Mouse (Mus musculus) heart, embryonic 15.5 days (tissue): ENCODE data around the gene Gas7. TPM values are rescaled to one million over a fixed set of nuclear protein-coding genes. Genes with fewer than 3 reads are reported as not detected.

Source experiments
- ATAC-seq: fragments of 200-750 bp; cut with Nextera tagmentation; replicated peaks from 2 replicates; pipeline ENCODE4 v1.8.0; 2017; ENCODE audit warnings: low read depth, moderate TSS enrichment; ENCODE audit not compliant: insufficient number of reproducible peaks, insufficient read depth, low FRiP score
- H3K27ac ChIP-seq: fragments of 300-500 bp; sonication (generic); 2 replicates; pipeline ENCODE4 v1.5.1; 2015; ENCODE audit warnings: mild to moderate bottlenecking, inconsistent platforms
- H3K27me3 ChIP-seq: fragments of 300-500 bp; sonication (generic); 2 replicates; pipeline ENCODE4 v1.6.1; 2015; ENCODE audit warnings: inconsistent platforms
- H3K36me3 ChIP-seq: fragments of 300-500 bp; sonication (generic); 2 replicates; pipeline ENCODE4 v1.6.1; 2015; ENCODE audit warnings: mild to moderate bottlenecking, inconsistent platforms
- H3K4me1 ChIP-seq: fragments of 300-500 bp; sonication (generic); replicated peaks from 2 replicates; pipeline ENCODE4 v1.6.1; 2015; ENCODE audit warnings: inconsistent platforms
- H3K4me2 ChIP-seq: fragments of 300-500 bp; sonication (generic); 2 replicates; pipeline ENCODE4 v1.6.1; 2015; ENCODE audit warnings: inconsistent platforms, mild to moderate bottlenecking, moderate library complexity
- H3K4me3 ChIP-seq: fragments of 300-500 bp; sonication (generic); 2 replicates; pipeline ENCODE4 v1.5.1; 2015; ENCODE audit warnings: mild to moderate bottlenecking, inconsistent platforms
- H3K9ac ChIP-seq: fragments of 300-500 bp; sonication (generic); 2 replicates; pipeline ENCODE4 v1.6.1; 2015; ENCODE audit warnings: mild to moderate bottlenecking, inconsistent platforms
- H3K9me3 ChIP-seq: fragments of 300-500 bp; sonication (generic); replicated peaks from 2 replicates; pipeline ENCODE4 v1.6.1; 2016; ENCODE audit warnings: inconsistent platforms
- WGBS: fragments of 180-500 bp; shearing (Covaris S2); methylation state at CpG from one replicate; pipeline ENCODE4 v1.1.7; 2015; ENCODE audit warnings: mixed read lengths; 5-methylcytosine and 5-hydroxymethylcytosine counted together
- polyA plus RNA-seq: library from polyadenylated mRNA; unstranded; fragments of >200 nt; fragmentation: Nextera tagmentation; extraction: Ambion mirVana; gene quantifications from 2 replicates; pipeline ENCODE4 v1.2.1, GENCODE M21; 2015

Gas7 gene
- polyA plus RNA-seq, 1 experiment from 2014 or later, result 8.2 TPM

GRCm38 (mm10) chr11:67559522-67559921 lies 104.3 kb downstream of the Gas7 start:
- 59% methylated on average over 5 of the region's 5 CpGs for WGBS
- Histone ChIP-seq H3K4me3 (no peak overlapping the region), H3K9me3 (no peaks in the 10 kb centered on the region), H3K9ac (no peak overlapping the region), H3K4me1 (peaks cover 48% of the 10 kb centered on the region), H3K27ac (peak overlapping the region; percentile 26; the same call in 1 of the 2 replicates), H3K4me2 (no peak overlapping the region), H3K36me3 (no peaks in the 10 kb centered on the region), H3K27me3 (no peaks in the 10 kb centered on the region)
- ATAC-seq, result no peak

DNA sequence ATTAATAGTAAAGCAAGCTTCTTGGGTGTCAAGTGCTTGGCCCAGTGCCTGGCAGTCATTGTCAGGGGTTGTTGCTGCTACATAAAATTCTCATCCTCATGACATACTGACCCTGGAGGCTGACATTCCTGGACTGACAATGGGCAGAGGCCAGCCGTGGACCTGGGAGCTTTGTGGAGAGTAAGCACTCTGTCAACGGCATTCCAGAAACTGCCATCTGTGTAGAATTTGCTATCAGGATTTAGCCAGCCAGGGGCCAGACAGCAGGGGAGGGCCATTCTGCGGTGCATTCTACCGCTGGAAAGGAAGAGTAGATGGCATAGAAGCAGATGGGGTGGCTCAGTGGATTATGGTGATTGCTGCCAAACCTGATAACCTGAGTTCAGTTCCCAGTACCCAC lies 106.4 kb downstream of the Gas7 start:
- Histone ChIP-seq H3K4me1 (peaks cover 50% of the 10 kb centered on the region), H3K27ac (peak overlapping the region; percentile 41; the same call in 1 of the 2 replicates), H3K36me3 (no peaks in the 10 kb centered on the region), H3K4me3 (no peak overlapping the region), H3K9ac (no peak overlapping the region), H3K27me3 (no peaks in the 10 kb centered on the region), H3K4me2 (no peak overlapping the region), H3K9me3 (no peaks in the 10 kb centered on the region)
- WGBS, result 19% methylated on average over 4 of the region's 4 CpGs
- ATAC-seq, result peak; percentile 78

DNA sequence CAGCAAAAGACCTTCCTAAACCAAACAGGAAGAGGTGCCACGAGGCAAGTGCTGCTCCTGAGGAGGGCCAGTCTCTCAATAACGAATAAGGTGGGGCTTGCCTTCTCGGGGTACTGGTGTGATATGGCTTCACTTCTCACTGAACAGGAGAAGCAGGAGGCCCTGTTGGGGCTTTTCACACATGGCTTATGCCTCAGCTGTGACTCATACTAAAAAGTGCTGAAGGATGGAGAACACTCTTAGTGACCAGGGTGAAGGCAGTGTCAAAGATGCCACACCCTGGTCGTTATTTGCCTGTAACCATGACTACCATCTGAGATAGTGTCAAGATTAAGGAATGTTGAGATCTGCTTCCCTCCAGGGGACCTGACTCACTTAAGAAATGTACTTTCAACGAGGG lies 107.9 kb downstream of the Gas7 start:
- Histone ChIP-seq H3K9me3 (no peaks in the 10 kb centered on the region), H3K36me3 (no peaks in the 10 kb centered on the region), H3K4me3 (no peak overlapping the region), H3K27ac (no peak overlapping the region), H3K27me3 (no peaks in the 10 kb centered on the region), H3K4me2 (no peak overlapping the region), H3K9ac (no peak overlapping the region), H3K4me1 (peaks cover 59% of the 10 kb centered on the region)
- 24% methylated on average over 5 of the region's 5 CpGs for WGBS
- no peak for ATAC-seq

DNA sequence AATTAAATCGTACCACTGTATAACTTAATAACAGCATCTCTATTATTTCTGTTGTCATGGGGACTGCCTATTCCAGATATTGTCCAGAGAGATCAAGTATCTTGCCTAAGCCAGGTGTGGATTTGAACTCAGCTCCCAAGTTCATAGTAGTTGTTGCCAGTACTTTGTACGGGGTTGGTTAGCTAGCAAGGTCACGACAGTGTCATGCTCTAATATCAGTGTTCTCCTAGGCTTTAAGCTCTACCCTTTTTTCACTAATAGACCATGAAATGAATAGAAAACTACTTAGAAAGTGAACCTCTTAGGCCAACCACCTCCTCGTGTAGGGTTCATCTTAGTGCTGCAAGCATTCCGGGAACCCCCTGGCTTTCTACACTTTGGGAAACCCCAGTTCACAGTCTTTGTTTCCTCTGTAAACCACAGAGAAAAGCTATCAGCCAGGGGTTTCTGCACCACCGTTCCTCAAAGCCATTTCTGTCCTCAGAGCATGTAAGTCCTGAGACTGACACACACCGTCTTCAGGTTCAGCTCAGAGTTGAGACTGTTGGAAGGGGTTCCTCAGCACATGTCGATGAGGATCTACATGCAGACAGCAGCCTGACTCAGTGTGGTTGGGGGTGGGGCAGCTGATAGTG lies 108.9 kb downstream of the Gas7 start:
- ATAC-seq, result no peak
- no peak overlapping the region for H3K27ac ChIP-seq
- H3K9ac ChIP-seq, result no peak overlapping the region
- 73% methylated on average over 8 of the region's 8 CpGs for WGBS
- no peaks in the 10 kb centered on the region for H3K36me3 ChIP-seq
- no peaks in the 10 kb centered on the region for H3K9me3 ChIP-seq
- H3K4me2 ChIP-seq, result no peak overlapping the region
- no peaks in the 10 kb centered on the region for H3K27me3 ChIP-seq
- H3K4me1 ChIP-seq, result peaks cover 56% of the 10 kb centered on the region
- H3K4me3 ChIP-seq, result no peak overlapping the region

DNA sequence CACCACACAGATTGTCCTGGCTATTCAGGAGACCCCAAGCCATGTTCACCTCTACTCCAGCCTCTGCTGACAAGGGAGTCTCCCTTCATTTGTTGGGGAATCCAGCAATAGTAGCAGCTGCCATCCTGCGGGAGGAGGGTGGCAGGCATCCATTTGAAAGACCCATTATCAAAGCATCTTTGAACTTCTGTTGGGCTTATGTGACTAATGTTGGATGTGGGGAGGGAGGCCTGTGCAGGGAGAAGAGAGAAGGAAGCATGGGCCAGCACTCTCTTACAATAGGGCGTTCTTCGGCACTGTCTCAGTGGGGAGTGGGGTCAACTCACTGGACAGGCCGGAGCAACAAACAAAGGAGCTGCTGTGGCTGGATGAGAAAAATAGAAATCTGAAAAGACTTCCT lies 110.3 kb downstream of the Gas7 start:
- Histone ChIP-seq H3K4me2 (no peak overlapping the region), H3K27me3 (no peaks in the 10 kb centered on the region), H3K4me3 (no peak overlapping the region), H3K27ac (no peak overlapping the region), H3K9me3 (no peaks in the 10 kb centered on the region), H3K4me1 (peaks cover 51% of the 10 kb centered on the region), H3K36me3 (no peaks in the 10 kb centered on the region), H3K9ac (no peak overlapping the region)
- ATAC-seq, result no peak
- WGBS, result 88% methylated on average over 4 of the region's 4 CpGs

DNA sequence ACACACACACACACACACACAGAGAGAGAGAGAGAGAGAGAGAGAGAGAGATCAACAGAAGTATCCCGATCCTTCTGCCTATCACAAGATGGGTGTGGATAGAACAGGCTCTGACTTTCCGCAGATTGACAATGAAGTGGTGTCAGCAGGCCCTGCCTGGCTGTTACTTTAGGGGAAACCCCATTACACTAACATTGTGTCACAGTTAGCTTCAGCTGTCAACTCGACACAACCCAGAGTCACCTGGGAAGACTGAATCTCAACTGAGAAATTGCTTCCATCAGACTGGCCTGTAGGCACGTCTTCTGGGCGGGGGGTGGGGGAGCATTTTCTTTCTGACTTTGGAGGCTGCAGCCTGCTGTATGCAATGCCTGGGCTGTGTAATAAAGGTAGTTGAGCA lies 111.5 kb downstream of the Gas7 start:
- H3K4me3 ChIP-seq, result no peak overlapping the region
- 0 out of 2 replicates have a peak, but pooled peaks have one; percentile 19 for ATAC-seq
- H3K27ac ChIP-seq, result no peak overlapping the region
- H3K27me3 ChIP-seq, result no peaks in the 10 kb centered on the region
- H3K4me2 ChIP-seq, result no peak overlapping the region
- H3K36me3 ChIP-seq, result no peaks in the 10 kb centered on the region
- 45% methylated on average over 5 of the region's 5 CpGs for WGBS
- H3K9me3 ChIP-seq, result no peaks in the 10 kb centered on the region
- H3K4me1 ChIP-seq, result peaks cover 41% of the 10 kb centered on the region
- no peak overlapping the region for H3K9ac ChIP-seq

GRCm38 (mm10) chr11:67567184-67567583 lies 111.9 kb downstream of the Gas7 start:
- ATAC-seq, result no peak

DNA sequence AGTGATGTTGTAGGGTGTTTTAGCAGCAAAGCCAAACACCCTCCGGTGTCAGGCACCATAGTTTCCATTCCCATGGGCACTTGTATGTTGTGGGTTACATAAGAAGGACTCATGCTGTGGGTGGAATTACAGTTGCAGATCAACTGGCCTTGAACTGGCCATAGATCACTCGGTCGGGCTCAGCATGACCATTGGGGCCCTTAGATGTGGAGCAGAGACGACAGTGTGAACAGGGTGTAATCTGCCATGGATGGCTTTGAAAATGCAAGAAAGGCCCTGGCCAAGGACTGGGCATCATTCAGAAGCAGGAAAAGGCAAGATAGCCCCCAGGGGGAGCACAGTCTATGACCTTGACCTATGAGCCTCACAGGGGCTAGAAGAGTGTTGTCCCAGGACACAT lies 112.8 kb downstream of the Gas7 start:
- H3K9ac ChIP-seq, result no peak overlapping the region
- H3K27ac ChIP-seq, result no peak overlapping the region
- no peak overlapping the region for H3K4me3 ChIP-seq
- ATAC-seq, result no peak
- peaks cover 31% of the 10 kb centered on the region for H3K4me1 ChIP-seq
- no peaks in the 10 kb centered on the region for H3K36me3 ChIP-seq
- no peaks in the 10 kb centered on the region for H3K27me3 ChIP-seq
- WGBS, result 91% methylated on average over 4 of the region's 4 CpGs
- H3K9me3 ChIP-seq, result no peaks in the 10 kb centered on the region
- no peak overlapping the region for H3K4me2 ChIP-seq

More at GRCm38 (mm10) chr11:67567184-67567583, 111.9 kb downstream of the Gas7 start:
- H3K27me3 ChIP-seq, result no peaks in the 10 kb centered on the region
- WGBS, result 65% methylated on average over 5 of the region's 5 CpGs
- H3K4me1 ChIP-seq, result peaks cover 39% of the 10 kb centered on the region
- no peaks in the 10 kb centered on the region for H3K9me3 ChIP-seq
- H3K36me3 ChIP-seq, result no peaks in the 10 kb centered on the region
- no peak overlapping the region for H3K9ac ChIP-seq
- H3K27ac ChIP-seq, result no peak overlapping the region
- no peak overlapping the region for H3K4me2 ChIP-seq
- no peak overlapping the region for H3K4me3 ChIP-seq

DNA sequence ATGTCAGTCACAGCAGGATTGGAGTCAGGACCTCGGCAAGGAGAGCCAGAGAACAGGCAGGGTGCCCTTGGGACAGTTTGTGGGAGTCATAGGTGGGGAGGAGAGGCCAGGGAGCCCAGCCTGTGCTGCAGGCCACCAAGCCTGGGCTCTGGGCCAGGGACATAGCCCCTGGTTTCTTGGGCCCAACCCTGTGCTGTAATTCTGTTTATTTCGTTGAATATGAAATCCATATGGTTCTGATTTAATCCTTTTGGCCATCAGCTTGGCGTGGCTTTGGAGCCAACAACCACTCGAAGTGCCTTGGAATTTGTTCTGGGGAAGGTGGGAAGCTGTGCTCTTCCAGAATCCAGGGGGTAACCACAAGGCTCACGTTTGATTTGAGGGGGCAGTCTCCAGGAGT lies 113.6 kb downstream of the Gas7 start:
- H3K27ac ChIP-seq, result no peak overlapping the region; the same call in 1 of the 2 replicates
- no peak for ATAC-seq

DNA sequence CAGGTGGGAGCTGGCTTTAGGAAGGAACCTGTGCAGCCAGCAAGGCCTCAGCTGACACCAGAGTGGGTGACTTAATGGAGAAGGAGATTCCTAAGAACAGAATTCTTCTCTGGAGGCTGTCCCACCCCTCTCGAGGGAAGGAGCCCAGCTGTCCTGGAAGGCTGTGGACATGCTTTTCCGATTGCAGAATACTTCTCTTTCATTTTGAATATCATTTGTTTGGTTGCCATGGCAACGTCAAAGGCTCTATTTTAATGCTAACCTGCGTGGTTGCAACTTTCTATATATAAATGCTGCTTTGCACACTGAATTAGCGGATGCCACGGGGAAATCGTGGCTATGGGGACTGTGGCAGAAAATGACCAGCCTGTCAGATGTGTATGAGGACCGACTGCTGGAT lies 115.7 kb downstream of the Gas7 start:
- Histone ChIP-seq H3K9ac (no peak overlapping the region), H3K4me2 (no peak overlapping the region), H3K4me1 (peaks cover 27% of the 10 kb centered on the region), H3K4me3 (no peak overlapping the region), H3K27me3 (no peaks in the 10 kb centered on the region), H3K36me3 (no peaks in the 10 kb centered on the region), H3K9me3 (no peaks in the 10 kb centered on the region), H3K27ac (no peak overlapping the region)
- 53% methylated on average over 8 of the region's 8 CpGs for WGBS
- ATAC-seq, result no peak

More for the DNA sequence above, 113.6 kb downstream of the Gas7 start:
- WGBS, result 59% methylated on average over 5 of the region's 5 CpGs
- H3K36me3 ChIP-seq, result no peaks in the 10 kb centered on the region
- no peaks in the 10 kb centered on the region for H3K27me3 ChIP-seq
- no peak overlapping the region for H3K9ac ChIP-seq
- no peak overlapping the region for H3K4me3 ChIP-seq
- H3K9me3 ChIP-seq, result no peaks in the 10 kb centered on the region
- no peak overlapping the region for H3K4me2 ChIP-seq
- H3K4me1 ChIP-seq, result peaks cover 27% of the 10 kb centered on the region

- Histone ChIP-seq H3K27ac (no peak overlapping the region), H3K9me3 (no peaks in the 10 kb centered on the region), H3K36me3 (no peaks in the 10 kb centered on the region), H3K4me1 (peaks cover 11% of the 10 kb centered on the region), H3K4me2 (no peak overlapping the region), H3K27me3 (no peaks in the 10 kb centered on the region), H3K4me3 (no peak overlapping the region), H3K9ac (no peak overlapping the region)
- 80% methylated on average over 5 of the region's 5 CpGs for WGBS
- ATAC-seq, result no peak
These were observed 119.1 kb downstream of the Gas7 start for GRCm38 (mm10) chr11:67574344-67574743.

GRCm38 (mm10) chr11:67577472-67577871 lies 122.2 kb downstream of the Gas7 start:
- peaks cover 26% of the 10 kb centered on the region for H3K4me1 ChIP-seq
- H3K4me2 ChIP-seq, result no peak overlapping the region
- 69% methylated on average over 5 of the region's 5 CpGs for WGBS
- H3K36me3 ChIP-seq, result no peaks in the 10 kb centered on the region
- peak overlapping the region; percentile 40; the same call in 1 of the 2 replicates for H3K27ac ChIP-seq
- no peaks in the 10 kb centered on the region for H3K27me3 ChIP-seq
- H3K9me3 ChIP-seq, result no peaks in the 10 kb centered on the region
- ATAC-seq, result no peak
- H3K4me3 ChIP-seq, result no peak overlapping the region
- H3K9ac ChIP-seq, result no peak overlapping the region
